Mouse (Mus musculus): Measurements from ENCODE around the gene Neurl4.

DNA sequence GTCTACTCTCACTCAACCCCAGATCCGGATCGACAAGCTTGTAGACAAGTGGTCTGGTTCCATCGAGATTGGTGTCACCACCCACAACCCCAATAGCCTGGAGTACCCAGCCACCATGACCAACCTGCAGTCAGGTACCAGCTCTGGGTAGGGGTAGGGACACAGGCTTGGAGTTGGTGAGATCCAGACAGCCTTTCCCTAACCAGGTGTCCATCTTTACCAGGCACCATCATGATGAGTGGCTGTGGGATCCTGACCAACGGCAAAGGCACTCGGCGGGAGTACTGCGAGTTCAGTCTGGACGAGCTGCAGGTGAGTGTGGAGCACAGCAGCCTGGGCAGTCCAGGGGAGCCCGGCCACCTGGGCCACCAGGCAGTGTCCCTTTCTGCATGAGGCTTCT lies 3.4 kb downstream of the Neurl4 start:
- no peak for TF ChIP-seq CTCF (IDR thresholded peaks at IDR 0.05; ENCODE audit: low read depth)
- TF ChIP-seq EP300 (IDR thresholded peaks at IDR 0.05; ENCODE audit: low read depth): no peak

All from heart, postnatal 0 days (tissue).